Mouse (Mus musculus) bone marrow, adult 2 months (tissue): Measurements from ENCODE around the gene Trmt2b. TPM values are rescaled to one million over a fixed set of nuclear protein-coding genes. Genes with fewer than 3 reads are reported as not detected.
"Not testable (repeated sequence)": the region's sequence is repeated elsewhere in the genome, so short reads cannot be mapped to it uniquely, and the experiment has no call there.

Source experiments
- H3K27ac ChIP-seq: fragments of 200-500 bp; 2 replicates; pipeline ENCODE4 v1.5.1; 2012; ENCODE audit warnings: low read depth, mild to moderate bottlenecking, control low read depth, inconsistent platforms, low read length; ENCODE audit not compliant: control insufficient read depth, poor library complexity, insufficient read depth
- H3K4me1 ChIP-seq: fragments of 200-500 bp; 2 replicates; pipeline ENCODE4 v1.6.1; 2011; ENCODE audit warnings: low read length; ENCODE audit not compliant: control insufficient read depth, insufficient read depth
- H3K4me3 ChIP-seq: fragments of 200-500 bp; replicated peaks from 2 replicates; pipeline ENCODE3; 2011; ENCODE audit warnings: mild to moderate bottlenecking, low read depth, low read length, control low read depth; ENCODE audit not compliant: control insufficient read depth
- CTCF ChIP-seq: fragments of 200-500 bp; IDR thresholded peaks from 2 replicates; pipeline ENCODE4 v1.5.1; 2011; ENCODE audit warnings: low read length, control low read depth; ENCODE audit not compliant: control insufficient read depth, insufficient read depth
- POLR2A ChIP-seq: fragments of 200-500 bp; IDR thresholded peaks from 2 replicates; pipeline ENCODE4 v1.6.1; 2011; ENCODE audit warnings: low read depth, mild to moderate bottlenecking, control low read depth, low read length, borderline replicate concordance; ENCODE audit not compliant: control insufficient read depth
- WGBS: fragments of 180-500 bp; shearing (Covaris S2); methylation state at CpG from one replicate; pipeline ENCODE4 v1.1.7; 2018; 5-methylcytosine and 5-hydroxymethylcytosine counted together
- polyA plus RNA-seq: library from polyadenylated mRNA; stranded (reverse); fragments of >200 nt; gene quantifications from 2 replicates; pipeline ENCODE4 v1.2.4, GENCODE M21; 2011; ENCODE audit warnings: low replicate concordance; ENCODE audit not compliant: missing spikeins, insufficient read depth, insufficient read length

Trmt2b gene
- 7.7 and 9.4 TPM in 2 replicates for polyA plus RNA-seq

DNA sequence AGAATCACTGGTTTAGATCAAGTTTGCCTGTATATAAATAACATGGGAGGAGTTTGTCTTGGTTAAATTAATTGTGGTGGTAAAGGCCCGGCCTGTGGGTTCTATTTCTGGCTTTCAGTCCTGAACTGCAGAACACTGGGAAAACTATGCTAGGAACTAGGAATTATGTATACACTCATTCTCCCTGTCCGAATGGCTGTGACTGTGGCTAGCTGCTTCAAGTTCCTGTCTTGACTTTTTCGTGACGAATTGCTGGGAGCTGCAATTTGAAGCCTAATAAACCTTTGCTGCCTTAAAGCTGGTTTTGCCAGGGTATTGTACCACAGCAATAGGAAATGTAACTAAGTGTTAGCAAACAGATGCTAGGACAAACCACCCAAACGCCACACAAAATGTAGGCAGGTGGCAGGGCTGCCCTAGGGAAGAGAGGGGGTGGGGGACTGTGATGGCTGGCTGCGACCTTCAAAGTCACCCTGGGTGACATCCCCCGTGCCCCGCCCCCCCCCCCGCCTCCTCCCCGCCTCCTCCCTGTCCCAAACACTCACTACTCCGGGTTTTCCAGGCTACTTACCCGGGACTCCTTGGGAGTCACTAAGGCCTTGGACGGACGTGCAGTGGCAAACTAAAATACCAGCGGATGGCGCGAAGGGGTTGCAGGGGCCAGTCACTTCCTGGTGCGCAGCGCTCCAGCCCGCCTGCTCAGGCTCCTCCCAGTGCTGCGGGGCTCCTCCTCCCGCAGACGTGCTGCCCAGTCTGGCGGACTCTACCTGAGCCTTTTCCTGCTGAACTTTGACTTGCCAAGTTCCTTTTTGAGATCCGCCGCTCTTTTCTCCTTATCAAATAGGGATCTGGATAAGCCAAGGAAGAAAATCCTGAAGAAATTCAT is at the start of gene Trmt2b:
Gene Trmt2b, minus strand, starts transcription at position 710 of the 886 bp plus-strand sequence.
- 12% methylated on average over 26 of the region's 26 CpGs for WGBS
- Histone ChIP-seq H3K4me3 (peak within 1 kb of the TSS; percentile 90), H3K27ac (peak within 1 kb of the TSS; percentile 61; the same call in 1 of the 2 replicates), H3K4me1 (no peaks in the 10 kb centered on the region)
- TF ChIP-seq POLR2A, result no peak
- no peak for TF ChIP-seq CTCF

DNA sequence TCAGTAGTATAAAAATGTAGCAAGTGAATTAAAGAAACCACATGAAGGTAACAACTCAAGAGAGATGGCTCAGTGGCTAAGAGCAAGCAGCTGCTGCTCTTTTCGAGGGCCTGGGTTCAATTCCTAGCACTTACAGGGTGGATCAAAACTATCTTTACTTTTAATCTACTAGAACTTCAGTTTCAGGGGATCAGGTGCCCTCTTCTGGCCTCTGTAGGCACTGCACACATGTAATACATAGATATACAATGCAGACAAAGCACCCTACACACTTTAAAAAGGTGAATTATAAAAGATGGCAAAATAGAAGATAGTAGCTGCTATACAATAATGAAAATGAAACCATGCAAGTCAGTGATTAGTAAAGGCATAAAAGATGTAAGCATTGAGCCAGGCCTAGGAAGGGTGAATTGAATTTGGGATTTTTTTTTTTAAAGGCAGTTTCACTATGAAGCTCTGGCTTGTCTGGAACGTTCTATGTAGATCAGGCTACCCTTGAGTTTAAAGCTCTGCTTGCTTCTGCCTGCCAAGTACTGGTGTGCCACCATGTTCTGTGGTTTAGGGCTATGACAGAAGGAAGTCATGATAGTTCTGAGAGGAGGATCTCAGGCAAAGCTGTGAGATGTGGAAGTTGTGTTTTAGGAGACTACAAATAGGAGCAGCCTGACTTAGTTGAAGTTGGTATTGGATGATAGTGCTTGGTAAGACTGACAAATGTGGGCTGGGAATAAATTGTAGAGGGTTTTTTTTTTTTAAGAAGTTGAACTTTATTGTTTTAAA is 42.6 kb upstream of the Trmt2b start:
- H3K4me3 ChIP-seq, result no peak overlapping the region
- TF ChIP-seq POLR2A, result no peak
- TF ChIP-seq CTCF, result no peak
- H3K4me1 ChIP-seq, result no peaks in the 10 kb centered on the region
- 59% methylated on average over 2 of the region's 2 CpGs for WGBS
- H3K27ac ChIP-seq, result no peak overlapping the region

DNA sequence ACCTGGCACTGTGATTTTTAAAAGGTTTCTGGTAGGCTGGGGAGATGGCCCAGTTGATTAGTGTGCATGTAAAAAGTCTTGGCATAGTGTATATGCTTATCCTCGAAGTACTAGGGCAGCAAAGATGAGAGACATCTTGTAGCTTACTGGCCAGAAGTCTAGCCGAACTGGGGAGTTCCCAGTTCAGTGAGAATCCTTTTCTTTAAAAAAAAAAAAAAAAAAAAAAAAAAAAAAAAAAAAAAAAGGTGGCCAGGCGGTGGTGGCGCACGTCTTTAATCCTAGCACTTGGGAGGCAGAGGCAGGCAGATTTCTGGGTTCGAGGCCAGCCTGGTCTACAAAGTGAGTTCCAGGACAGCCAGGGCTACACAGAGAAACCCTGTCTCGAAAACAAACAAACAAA is 34.4 kb upstream of the Trmt2b start:
- not testable (repeated sequence) for H3K27ac ChIP-seq, H3K4me1 ChIP-seq, H3K4me3 ChIP-seq
- 85% methylated on average over 7 of the region's 7 CpGs for WGBS

DNA sequence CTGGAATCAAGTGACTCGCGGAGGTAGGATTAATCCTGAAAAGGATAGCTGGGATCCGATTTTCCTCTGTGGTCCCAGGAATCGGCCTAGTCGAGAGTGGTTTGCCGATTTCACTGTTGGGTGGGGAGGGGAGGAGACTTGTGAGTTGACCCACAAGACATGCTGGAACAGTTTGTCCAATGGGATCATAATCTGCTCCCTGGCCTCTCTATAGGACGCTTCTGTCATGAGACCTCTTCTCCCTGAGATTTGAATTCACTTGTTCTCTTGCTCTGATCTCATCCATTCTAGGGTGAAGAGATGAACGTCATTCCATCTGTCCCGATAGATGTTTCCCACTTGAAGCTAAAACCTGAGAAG is 31.5 kb upstream of the Trmt2b start:
- Histone ChIP-seq H3K27ac (peak overlapping the region; percentile 33; the same call in 1 of the 2 replicates), H3K4me3 (peak overlapping the region; percentile 85), H3K4me1 (no peaks in the 10 kb centered on the region)
- TF ChIP-seq POLR2A (no peak), CTCF (no peak)
- WGBS, result 9% methylated on average over 9 of the region's 9 CpGs

DNA sequence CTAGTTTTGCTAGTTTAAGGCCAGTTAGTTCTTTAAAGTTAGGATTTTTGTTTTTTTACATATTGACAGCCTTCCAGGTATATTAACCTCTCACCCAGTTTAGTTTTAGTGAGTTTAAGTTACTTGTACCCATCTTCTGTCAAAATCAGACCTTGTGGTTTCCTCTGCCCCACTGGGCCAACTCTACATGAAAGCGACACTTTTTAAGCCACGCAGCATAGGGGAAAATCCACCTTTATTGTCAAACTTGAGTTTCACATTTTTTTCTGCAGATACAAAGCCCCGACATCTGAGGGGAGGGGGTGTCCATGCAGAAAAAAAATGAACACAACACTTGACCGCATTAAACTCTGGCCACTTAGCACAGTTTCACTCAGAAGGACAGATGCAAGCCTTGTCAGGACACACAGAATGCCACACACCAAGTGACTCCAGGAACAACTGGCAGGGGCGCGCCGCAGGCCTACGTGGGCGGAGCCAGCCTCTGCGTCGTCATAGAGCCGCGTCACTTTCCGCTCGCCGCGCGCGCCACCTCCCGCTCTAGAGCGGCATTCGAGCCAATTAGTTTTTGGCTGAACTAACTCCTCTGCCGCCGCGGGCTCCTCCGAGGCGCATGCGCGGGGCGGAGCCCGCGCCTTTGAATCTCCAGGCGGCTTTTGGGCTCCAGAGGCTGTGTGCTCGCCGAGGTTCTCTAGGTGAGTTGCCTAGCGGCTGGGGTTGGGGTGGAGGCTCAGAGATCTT is 30.9 kb upstream of the Trmt2b start, which contains the start of gene Cenpi:
Gene Cenpi, plus strand, starts transcription at position 551 of the 741 bp plus-strand sequence.
- TF ChIP-seq POLR2A (peak; percentile 62; the same call in 1 of the 2 replicates), CTCF (no peak)
- Histone ChIP-seq H3K4me3 (peak within 1 kb of the TSS; percentile 85), H3K4me1 (no peaks in the 10 kb centered on the region), H3K27ac (peak within 1 kb of the TSS; percentile 61)
- WGBS, result 12% methylated on average over 36 of the region's 36 CpGs

DNA sequence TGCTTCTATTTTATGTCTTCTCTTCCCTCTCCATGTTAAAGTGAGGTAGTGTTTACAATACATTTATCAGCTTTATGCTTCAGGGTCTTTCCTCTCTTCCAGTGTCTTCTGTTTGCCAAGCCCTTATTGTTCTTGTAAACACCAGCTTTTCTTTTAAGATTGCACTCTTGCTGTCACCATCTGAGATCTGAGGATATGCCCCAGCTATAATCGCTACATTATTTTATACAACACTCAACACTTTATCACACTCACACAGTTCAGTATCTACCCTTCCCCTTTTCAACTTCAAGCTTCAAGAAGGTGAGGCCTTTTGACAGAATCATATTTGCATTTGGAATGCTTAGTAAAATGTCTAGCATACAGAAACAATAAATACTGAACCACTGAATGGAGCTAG is 26.5 kb upstream of the Trmt2b start:
- 67% methylated on average over 1 of the region's 1 CpGs for WGBS

DNA sequence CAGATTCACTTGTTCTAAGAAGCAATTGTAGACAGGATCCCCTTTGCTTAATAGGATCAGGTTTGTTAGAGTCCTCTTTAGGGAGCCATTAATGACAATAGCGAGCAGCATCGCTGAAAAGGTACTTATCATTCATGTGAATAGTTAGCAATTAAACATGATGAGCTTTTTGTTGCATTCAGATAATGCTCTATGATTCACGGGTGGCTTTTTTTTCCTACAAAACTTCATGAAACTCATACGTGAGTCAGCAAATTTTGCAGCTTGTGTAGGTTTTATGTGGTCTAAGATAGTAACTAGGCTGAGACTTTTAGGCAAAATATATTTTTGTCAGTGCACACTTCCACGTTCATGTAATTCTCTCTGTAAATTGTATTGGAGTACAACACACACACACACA is 23.4 kb upstream of the Trmt2b start:
- TF ChIP-seq POLR2A, result no peak
- TF ChIP-seq CTCF, result no peak
- Histone ChIP-seq H3K4me3 (no peak overlapping the region), H3K4me1 (no peaks in the 10 kb centered on the region; the same call in 1 of the 2 replicates), H3K27ac (no peak overlapping the region)
- 29% methylated on average over 5 of the region's 5 CpGs for WGBS

More for the DNA sequence above, 26.5 kb upstream of the Trmt2b start:
- Histone ChIP-seq H3K4me3 (no peak overlapping the region), H3K4me1 (no peaks in the 10 kb centered on the region), H3K27ac (no peak overlapping the region)
- no peak for TF ChIP-seq CTCF
- TF ChIP-seq POLR2A, result no peak
